Mouse (Mus musculus): ENCODE measurements around the gene Adamtsl5. TPM values are rescaled to one million over a fixed set of nuclear protein-coding genes. Genes with fewer than 3 reads are reported as not detected.
"Not testable (repeated sequence)": the region's sequence is repeated elsewhere in the genome, so short reads cannot be mapped to it uniquely, and the experiment has no call there.

The Adamtsl5 gene
- polyA plus RNA-seq, 1 experiment from 2014 or later, result 2.6 TPM

GRCm38 (mm10) chr10:80350292-80350691, 2.1 kb upstream of the Adamtsl5 start:
- Histone ChIP-seq H3K4me3 (ENCODE audit: low read depth, low read length) (no peak overlapping the region), H3K27ac (ENCODE audit: low read depth, low read length) (no peak overlapping the region), H3K36me3 (ENCODE audit: control insufficient read depth, insufficient read depth, low read length) (no peaks in the 10 kb centered on the region), H3K9ac (ENCODE audit: low read depth, low read length) (no peak overlapping the region), H3K27me3 (replicated peaks; ENCODE audit: control insufficient read depth, insufficient read depth, low read length) (peaks cover 87% of the 10 kb centered on the region), H3K4me1 (replicated peaks; ENCODE audit: control insufficient read depth, insufficient read depth, low read length) (peaks cover 32% of the 10 kb centered on the region), H3K4me2 (no peak overlapping the region; the same call in 1 of the 2 replicates), H3K9me3 (ENCODE audit: control insufficient read depth, low read length) (no peaks in the 10 kb centered on the region)
- ATAC-seq (replicated peaks; ENCODE audit: low FRiP score), result peak; percentile 80
- 2% methylated on average over 7 of the region's 7 CpGs for WGBS
- peak; percentile 87 for DNase-seq (ENCODE audit: low spot score)

DNA sequence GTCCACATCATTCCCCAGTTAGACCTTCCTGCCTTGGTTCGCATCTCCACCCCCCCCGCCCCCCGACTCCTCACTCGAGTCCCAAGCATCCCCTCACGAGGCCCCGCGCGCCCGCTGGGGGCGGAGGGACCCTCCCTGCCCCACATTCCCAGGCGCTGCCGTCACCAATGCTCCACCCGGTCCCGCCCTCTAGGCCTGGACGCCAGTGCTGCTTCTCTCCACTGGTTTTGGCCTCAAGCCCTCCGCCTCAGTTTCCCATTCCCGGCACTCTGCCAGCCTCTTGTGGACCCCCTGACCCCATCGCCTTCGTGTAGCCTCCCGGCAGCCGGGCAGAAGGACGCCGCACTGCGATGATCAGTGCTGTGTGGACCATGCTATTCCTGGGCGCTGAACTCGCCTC, 769 bp upstream of the Adamtsl5 start:
- 21% methylated on average over 26 of the region's 26 CpGs for WGBS
- Histone ChIP-seq H3K9me3 (ENCODE audit: control insufficient read depth, low read length) (no peaks in the 10 kb centered on the region), H3K27ac (ENCODE audit: low read depth, low read length) (no peak overlapping the region), H3K27me3 (replicated peaks; ENCODE audit: control insufficient read depth, insufficient read depth, low read length) (peaks cover 86% of the 10 kb centered on the region), H3K4me1 (replicated peaks; ENCODE audit: control insufficient read depth, insufficient read depth, low read length) (peaks cover 45% of the 10 kb centered on the region), H3K4me2 (peak overlapping the region; percentile 85), H3K36me3 (ENCODE audit: control insufficient read depth, insufficient read depth, low read length) (no peaks in the 10 kb centered on the region), H3K4me3 (ENCODE audit: low read depth, low read length) (no peak overlapping the region; the same call in 1 of the 2 replicates), H3K9ac (ENCODE audit: low read depth, low read length) (no peak overlapping the region)
- DNase-seq (ENCODE audit: low spot score), result no peak
- no peak for ATAC-seq (replicated peaks; ENCODE audit: low FRiP score)

- H3K36me3 ChIP-seq (ENCODE audit: control insufficient read depth, insufficient read depth, low read length), result no peaks in the 10 kb centered on the region
- DNase-seq (ENCODE audit: low spot score) (no peak), ATAC-seq (replicated peaks; ENCODE audit: low FRiP score) (no peak)
- peaks cover 48% of the 10 kb centered on the region for H3K4me1 ChIP-seq (replicated peaks; ENCODE audit: control insufficient read depth, insufficient read depth, low read length)
- H3K4me2 ChIP-seq, result peak overlapping the region; percentile 85
- no peaks in the 10 kb centered on the region for H3K9me3 ChIP-seq (ENCODE audit: control insufficient read depth, low read length)
- WGBS, result 19% methylated on average over 17 of the region's 17 CpGs
- no peak overlapping the region for H3K27ac ChIP-seq (ENCODE audit: low read depth, low read length)
- H3K9ac ChIP-seq (ENCODE audit: low read depth, low read length), result no peak overlapping the region; the same call in 1 of the 2 replicates
- H3K4me3 ChIP-seq (ENCODE audit: low read depth, low read length), result peak overlapping the region; percentile 49
- H3K27me3 ChIP-seq (replicated peaks; ENCODE audit: control insufficient read depth, insufficient read depth, low read length), result peaks cover 84% of the 10 kb centered on the region
These were observed 671 bp downstream of the Adamtsl5 start for GRCm38 (mm10) chr10:80347514-80347967.

DNA sequence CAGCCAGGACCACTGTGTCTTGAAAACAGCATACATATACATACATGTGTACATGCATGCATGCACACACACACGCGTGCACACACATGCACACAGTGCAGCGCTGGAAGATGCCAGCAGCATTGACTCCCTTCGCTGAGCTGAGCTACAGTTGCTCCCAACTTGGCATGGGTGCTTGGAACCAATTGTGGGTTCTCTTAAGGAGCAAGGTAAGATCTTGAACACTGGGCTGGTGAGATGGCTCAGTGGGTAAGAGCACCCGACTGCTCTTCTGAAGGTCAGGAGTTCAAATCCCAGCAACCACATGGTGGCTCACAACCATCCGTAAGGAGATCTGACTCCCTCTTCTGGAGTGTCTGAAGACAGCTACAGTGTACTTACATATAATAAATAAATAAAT, 2.3 kb downstream of the Adamtsl5 start:
- WGBS, result 72% methylated on average over 5 of the region's 6 CpGs
- H3K4me3 ChIP-seq (ENCODE audit: low read depth, low read length); H3K4me2 ChIP-seq; H3K36me3 ChIP-seq (ENCODE audit: control insufficient read depth, insufficient read depth, low read length); H3K9ac ChIP-seq (ENCODE audit: low read depth, low read length); H3K9me3 ChIP-seq (ENCODE audit: control insufficient read depth, low read length); ATAC-seq (replicated peaks; ENCODE audit: low FRiP score); DNase-seq (ENCODE audit: low spot score); H3K27ac ChIP-seq (ENCODE audit: low read depth, low read length): not testable (repeated sequence)
- peaks cover 52% of the 10 kb centered on the region for H3K4me1 ChIP-seq (replicated peaks; ENCODE audit: control insufficient read depth, insufficient read depth, low read length)
- peaks cover 84% of the 10 kb centered on the region for H3K27me3 ChIP-seq (replicated peaks; ENCODE audit: control insufficient read depth, insufficient read depth, low read length)

DNA sequence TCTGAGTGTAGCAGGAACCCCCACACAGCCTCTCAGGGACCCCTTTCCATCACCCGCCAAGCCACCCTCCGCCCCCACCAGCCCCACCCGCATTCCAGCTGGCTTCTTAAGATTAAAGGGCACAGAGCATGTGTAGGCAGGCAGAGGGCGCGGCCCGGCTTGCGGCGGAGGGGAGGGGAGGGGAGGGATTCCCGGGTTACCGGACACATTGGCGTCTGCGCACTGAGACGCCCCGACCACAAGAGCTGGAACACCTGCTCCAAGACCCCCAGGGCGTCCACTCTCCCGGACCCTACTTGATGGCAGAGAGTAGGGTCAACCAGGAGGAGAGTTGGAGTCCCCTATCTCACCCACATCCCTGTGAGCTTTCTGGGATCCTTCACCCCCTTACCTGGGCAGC, 3.1 kb downstream of the Adamtsl5 start:
- Histone ChIP-seq H3K36me3 (ENCODE audit: control insufficient read depth, insufficient read depth, low read length) (no peaks in the 10 kb centered on the region), H3K9me3 (ENCODE audit: control insufficient read depth, low read length) (no peaks in the 10 kb centered on the region), H3K4me2 (peak overlapping the region; percentile 70), H3K4me3 (ENCODE audit: low read depth, low read length) (peak overlapping the region; percentile 36), H3K9ac (ENCODE audit: low read depth, low read length) (peak overlapping the region; percentile 63), H3K27ac (ENCODE audit: low read depth, low read length) (peak overlapping the region; percentile 98), H3K4me1 (replicated peaks; ENCODE audit: control insufficient read depth, insufficient read depth, low read length) (peaks cover 56% of the 10 kb centered on the region), H3K27me3 (replicated peaks; ENCODE audit: control insufficient read depth, insufficient read depth, low read length) (peaks cover 84% of the 10 kb centered on the region)
- ATAC-seq (replicated peaks; ENCODE audit: low FRiP score) (peak; percentile 35), DNase-seq (ENCODE audit: low spot score) (no peak)
- 3% methylated on average over 16 of the region's 16 CpGs for WGBS

GRCm38 (mm10) chr10:80344131-80344661, 4.0 kb downstream of the Adamtsl5 start:
- H3K4me3 ChIP-seq (ENCODE audit: low read depth, low read length), result peak overlapping the region; percentile 36
- no peaks in the 10 kb centered on the region for H3K36me3 ChIP-seq (ENCODE audit: control insufficient read depth, insufficient read depth, low read length)
- peak; percentile 75 for DNase-seq (ENCODE audit: low spot score)
- H3K9ac ChIP-seq (ENCODE audit: low read depth, low read length), result peak overlapping the region; percentile 63
- H3K27ac ChIP-seq (ENCODE audit: low read depth, low read length), result peak overlapping the region; percentile 98
- ATAC-seq (replicated peaks; ENCODE audit: low FRiP score), result peak; percentile 77
- H3K9me3 ChIP-seq (ENCODE audit: control insufficient read depth, low read length), result no peaks in the 10 kb centered on the region
- 20% methylated on average over 9 of the region's 9 CpGs for WGBS
- peaks cover 74% of the 10 kb centered on the region for H3K27me3 ChIP-seq (replicated peaks; ENCODE audit: control insufficient read depth, insufficient read depth, low read length)
- peak overlapping the region; percentile 70 for H3K4me2 ChIP-seq
- H3K4me1 ChIP-seq (replicated peaks; ENCODE audit: control insufficient read depth, insufficient read depth, low read length), result peaks cover 58% of the 10 kb centered on the region

DNA sequence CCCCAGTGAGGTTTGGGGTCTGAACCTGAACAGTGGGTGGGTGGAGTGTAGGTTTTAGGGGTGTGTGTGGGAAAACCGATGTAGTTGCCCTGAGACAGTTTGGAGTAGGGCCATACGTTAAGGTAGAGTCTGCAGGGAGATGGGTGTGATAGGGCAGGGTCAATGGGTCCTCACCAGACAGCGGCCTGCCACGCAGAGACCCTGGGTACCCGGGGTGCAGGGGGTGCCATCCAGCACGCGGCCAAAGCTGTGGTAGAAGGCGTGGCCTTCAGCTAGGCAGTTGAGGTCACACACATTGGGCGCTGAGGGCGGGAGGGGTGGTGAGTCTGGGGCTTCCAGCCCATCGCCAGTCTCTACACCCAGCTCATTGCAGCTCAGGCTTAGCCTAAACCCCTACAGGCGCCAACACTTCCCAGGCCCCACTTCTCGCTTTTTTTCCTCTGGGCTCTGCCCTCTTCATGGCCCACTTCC, 4.8 kb downstream of the Adamtsl5 start:
- ATAC-seq (replicated peaks; ENCODE audit: low FRiP score), result peak; percentile 9
- Histone ChIP-seq H3K4me3 (ENCODE audit: low read depth, low read length) (peak overlapping the region; percentile 36), H3K9ac (ENCODE audit: low read depth, low read length) (peak overlapping the region; percentile 27), H3K36me3 (ENCODE audit: control insufficient read depth, insufficient read depth, low read length) (no peaks in the 10 kb centered on the region), H3K4me1 (replicated peaks; ENCODE audit: control insufficient read depth, insufficient read depth, low read length) (peaks cover 58% of the 10 kb centered on the region), H3K27ac (ENCODE audit: low read depth, low read length) (peak overlapping the region; percentile 98), H3K9me3 (ENCODE audit: control insufficient read depth, low read length) (no peaks in the 10 kb centered on the region), H3K4me2 (peak overlapping the region; percentile 70), H3K27me3 (replicated peaks; ENCODE audit: control insufficient read depth, insufficient read depth, low read length) (peaks cover 67% of the 10 kb centered on the region)
- DNase-seq (ENCODE audit: low spot score), result no peak
- 18% methylated on average over 13 of the region's 13 CpGs for WGBS

GRCm38 (mm10) chr10:80342749-80343424, 5.3 kb downstream of the Adamtsl5 start:
- peaks cover 61% of the 10 kb centered on the region for H3K27me3 ChIP-seq (replicated peaks; ENCODE audit: control insufficient read depth, insufficient read depth, low read length)
- H3K9ac ChIP-seq (ENCODE audit: low read depth, low read length), result peak overlapping the region; percentile 27

More at GRCm38 (mm10) chr10:80342749-80343424, 5.3 kb downstream of the Adamtsl5 start:
- Histone ChIP-seq H3K4me1 (replicated peaks; ENCODE audit: control insufficient read depth, insufficient read depth, low read length) (peaks cover 55% of the 10 kb centered on the region), H3K4me2 (peak overlapping the region; percentile 70), H3K36me3 (ENCODE audit: control insufficient read depth, insufficient read depth, low read length) (no peaks in the 10 kb centered on the region), H3K9me3 (ENCODE audit: control insufficient read depth, low read length) (no peaks in the 10 kb centered on the region), H3K27ac (ENCODE audit: low read depth, low read length) (no peak overlapping the region; the same call in 1 of the 2 replicates), H3K4me3 (ENCODE audit: low read depth, low read length) (peak overlapping the region; percentile 36)
- WGBS, result 2% methylated on average over 29 of the region's 33 CpGs
- DNase-seq (ENCODE audit: low spot score) (peak; percentile 72), ATAC-seq (replicated peaks; ENCODE audit: low FRiP score) (peak; percentile 41)
